Mouse (Mus musculus): ENCODE results near the gene Zfyve9.

- no peak for TF ChIP-seq POLR2A (IDR thresholded peaks at IDR 0.05; ENCODE audit: insufficient read length, low read depth)
- no peak for TF ChIP-seq POLR2AphosphoS2 (IDR thresholded peaks at IDR 0.05; ENCODE audit: insufficient read length, low read depth)
- TF ChIP-seq MYOD1 (IDR thresholded peaks at IDR 0.05; ENCODE audit: control insufficient read depth in 1 of 3, insufficient read length in 2 of 3, low read depth in 2 of 3) = no peak
These were observed 888 bp downstream of the Zfyve9 start for GRCm38 (mm10) chr4:108779763-108780056.

Measured in myocyte (in vitro differentiated cells).